8 mouse cellular contexts compared by ENCODE assay signal in the genomic region with DNA sequence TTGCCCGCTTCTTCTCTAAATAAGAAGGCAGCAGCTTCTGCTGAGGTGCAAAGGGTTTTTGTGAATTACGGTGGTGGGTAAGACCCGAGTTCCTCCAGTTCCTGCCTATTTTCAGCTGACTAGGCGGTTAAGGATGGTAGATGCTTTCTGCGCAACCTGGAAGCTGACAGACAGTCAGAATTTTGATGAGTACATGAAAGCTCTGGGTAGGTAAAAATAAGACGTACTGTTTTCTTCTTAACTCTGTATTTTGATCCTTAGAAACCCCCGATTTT. TPM values are rescaled to one million over a fixed set of nuclear protein-coding genes. Genes with fewer than 3 reads are reported as not detected.
DNase-seq lines count a peak whose midpoint lies in the region; ATAC-seq lines count a peak whose summit lies in the region.

TSS of gene Fabp7 (plus strand) at position 6 of the 275 bp plus-strand sequence.

- H3K4me3 ChIP-seq in kidney, embryonic 14.5 days (ENCODE audit: low read length) = no peak within 1 kb of the TSS
- H3K4me3 ChIP-seq in embryonic facial prominence, embryonic 13.5 days = no peak within 1 kb of the TSS
- peak within 1 kb of the TSS; percentile 52 for H3K4me3 ChIP-seq in hindbrain, embryonic 11.5 days (ENCODE audit: low read depth, low read length)
- peak within 1 kb of the TSS; percentile 61 for H3K4me3 ChIP-seq in midbrain, embryonic 10.5 days

- H3K27ac ChIP-seq in kidney, embryonic 14.5 days (ENCODE audit: low read depth, low read length) = no peak within 1 kb of the TSS
- no peak within 1 kb of the TSS for H3K27ac ChIP-seq in embryonic facial prominence, embryonic 13.5 days
- peak within 1 kb of the TSS; percentile 88 for H3K27ac ChIP-seq in hindbrain, embryonic 11.5 days (ENCODE audit: low read depth, low read length)
- peak within 1 kb of the TSS; percentile 86 for H3K27ac ChIP-seq in midbrain, embryonic 10.5 days (replicated peaks)

- peak within 1 kb of the TSS; percentile 13; the same call in 1 of the 2 replicates for H3K4me2 ChIP-seq in kidney, embryonic 14.5 days (replicated peaks; ENCODE audit: low read depth, low read length)
- peak within 1 kb of the TSS; percentile 47 for H3K4me2 ChIP-seq in embryonic facial prominence, embryonic 13.5 days
- H3K4me2 ChIP-seq in hindbrain, embryonic 11.5 days (replicated peaks; ENCODE audit: low read depth, low read length) = peak within 1 kb of the TSS; percentile 46

- no peaks in the 10 kb centered on the region for H3K9me3 ChIP-seq in kidney, embryonic 14.5 days (ENCODE audit: control insufficient read depth, low read length)
- no peaks in the 10 kb centered on the region for H3K9me3 ChIP-seq in embryonic facial prominence, embryonic 13.5 days
- no peaks in the 10 kb centered on the region for H3K9me3 ChIP-seq in hindbrain, embryonic 11.5 days (ENCODE audit: control insufficient read depth, low read length)
- no peaks in the 10 kb centered on the region; the same call in 1 of the 2 replicates for H3K9me3 ChIP-seq in midbrain, embryonic 10.5 days (replicated peaks)

- no peaks in the 10 kb centered on the region for H3K36me3 ChIP-seq in kidney, embryonic 14.5 days (ENCODE audit: control insufficient read depth, insufficient read depth, low read length)
- H3K36me3 ChIP-seq in embryonic facial prominence, embryonic 13.5 days = no peaks in the 10 kb centered on the region
- H3K36me3 ChIP-seq in hindbrain, embryonic 11.5 days (ENCODE audit: control insufficient read depth, insufficient read depth, low read length) = no peaks in the 10 kb centered on the region
- H3K36me3 ChIP-seq in midbrain, embryonic 10.5 days = peaks cover 29% of the 10 kb centered on the region

- no peak for DNase-seq in kidney, adult 8-10 months
- DNase-seq in hindbrain, embryonic 11.5 days (ENCODE audit: low spot score) = no peak
- DNase-seq in midbrain, embryonic 10.5 days (ENCODE audit: low spot score) = no peak
- DNase-seq in gastrocnemius, postnatal 14 days = no peak
- DNase-seq in urinary bladder, postnatal 4 days (ENCODE audit: low spot score in 2 of 2) = no peak
- DNase-seq in gastrocnemius, adult 8-10 months (ENCODE audit: low spot score in 2 of 2) = no peak

- no peak for ATAC-seq in kidney, embryonic 14.5 days (ENCODE audit: low FRiP score, low TSS enrichment)
- ATAC-seq in embryonic facial prominence, embryonic 13.5 days (ENCODE audit: insufficient number of reproducible peaks, insufficient read depth, low FRiP score, low TSS enrichment, low read depth) = no peak
- no peak; the same call in 1 of the 2 replicates for ATAC-seq in hindbrain, embryonic 11.5 days (ENCODE audit: low FRiP score)

- intact Hi-C loops in gastrocnemius, postnatal 14 days (cut with DNase I; ENCODE audit: low total_unique reads) = no loop called here

- H3K27me3 ChIP-seq in kidney, embryonic 14.5 days (ENCODE audit: control insufficient read depth, insufficient read depth, low read length) = no peaks in the 10 kb centered on the region
- H3K27me3 ChIP-seq in embryonic facial prominence, embryonic 13.5 days = no peaks in the 10 kb centered on the region; the same call in 1 of the 2 replicates
- H3K27me3 ChIP-seq in hindbrain, embryonic 11.5 days (ENCODE audit: control insufficient read depth, insufficient read depth, low read length) = no peaks in the 10 kb centered on the region
- no peaks in the 10 kb centered on the region for H3K27me3 ChIP-seq in midbrain, embryonic 10.5 days (ENCODE audit: low read depth, poor library complexity, severe bottlenecking)

- 0 out of 2 replicates have a peak, but pooled peaks cover 2% of the 10 kb centered on the region for H3K4me1 ChIP-seq in kidney, embryonic 14.5 days (ENCODE audit: control insufficient read depth, insufficient read depth, low read length)
- peaks cover 15% of the 10 kb centered on the region for H3K4me1 ChIP-seq in embryonic facial prominence, embryonic 13.5 days
- peaks cover 6% of the 10 kb centered on the region for H3K4me1 ChIP-seq in hindbrain, embryonic 11.5 days (replicated peaks; ENCODE audit: control insufficient read depth, insufficient read depth, low read length)
- H3K4me1 ChIP-seq in midbrain, embryonic 10.5 days = peaks cover 69% of the 10 kb centered on the region

- 25% methylated on average over 7 of the region's 7 CpGs for WGBS in kidney, embryonic 14.5 days
- 16% methylated on average over 7 of the region's 7 CpGs for WGBS in embryonic facial prominence, embryonic 13.5 days
- WGBS in hindbrain, embryonic 11.5 days = 14% methylated on average over 7 of the region's 7 CpGs
- 12% methylated on average over 7 of the region's 7 CpGs for WGBS in midbrain, embryonic 10.5 days

- H3K9ac ChIP-seq in kidney, embryonic 14.5 days (ENCODE audit: low read depth, low read length) = no peak within 1 kb of the TSS
- no peak within 1 kb of the TSS for H3K9ac ChIP-seq in embryonic facial prominence, embryonic 13.5 days
- H3K9ac ChIP-seq in hindbrain, embryonic 11.5 days (ENCODE audit: low read depth, low read length) = peak within 1 kb of the TSS; percentile 72

RNA-seq across cellular contexts. Expression of gene Fabp7, which starts in this region (rescaled TPM):
- 5.9 and 7.3 TPM in 2 replicates for polyA plus RNA-seq in kidney, embryonic 14.5 days (2014; fragmentation: Nextera tagmentation; extraction: Ambion mirVana)
- polyA plus RNA-seq in embryonic facial prominence, embryonic 13.5 days (2015; fragmentation: Nextera tagmentation; extraction: Ambion mirVana) = 23.0 and 34.1 TPM in 2 replicates
- 1,341 and 1,349 TPM in 2 replicates for polyA plus RNA-seq in hindbrain, embryonic 11.5 days (2014; fragmentation: Nextera tagmentation; extraction: Ambion mirVana)
- polyA plus RNA-seq in midbrain, embryonic 10.5 days (2016; fragmentation: Nextera tagmentation; extraction: Ambion mirVana) = 467 and 736 TPM in 2 replicates
- under 1 TPM; 0.49 to 0.90 TPM for total RNA-seq in gastrocnemius, postnatal 14 days (2021)
- total RNA-seq in gastrocnemius, adult 8-10 months (2022) = not detected

Comparison
In these comparisons a context has a peak if more than half of its experiments do, and no peak if none do; other contexts are left out.
1. RNA of gene Fabp7 (polyA plus RNA-seq): 1,341 to 1,349 TPM in hindbrain, embryonic 11.5 days and 467 to 736 TPM in midbrain, embryonic 10.5 days; 23.0 to 34.1 TPM in embryonic facial prominence, embryonic 13.5 days and 5.9 to 7.3 TPM in kidney, embryonic 14.5 days; every median in the first group is over 10 times any median in the second.
2. H3K27ac ChIP-seq: peak in hindbrain, embryonic 11.5 days (single experiment) and midbrain, embryonic 10.5 days (single experiment); none in kidney, embryonic 14.5 days (single experiment) and embryonic facial prominence, embryonic 13.5 days (single experiment).
3. H3K4me3 ChIP-seq: peak in hindbrain, embryonic 11.5 days (single experiment) and midbrain, embryonic 10.5 days (single experiment); none in kidney, embryonic 14.5 days (single experiment) and embryonic facial prominence, embryonic 13.5 days (single experiment).
4. Peak in every context shown above with its lines, with median percentiles within 50 percentile points of each other: H3K4me2 ChIP-seq.